Mouse (Mus musculus) adrenal gland, adult 2 months (tissue): Measurements from ENCODE around the gene Cd8b1. TPM values are rescaled to one million over a fixed set of nuclear protein-coding genes. Genes with fewer than 3 reads are reported as not detected.

Source experiments
- DNase-seq: peaks from one replicate; pipeline ENCODE4 v3.0.0; 2021
- polyA plus RNA-seq: library from polyadenylated mRNA; depleted of rRNA; stranded (reverse); fragments of >200 nt; gene quantifications from 2 replicates; pipeline ENCODE4 v1.2.3, GENCODE M21; 2012; rRNA removed
- total RNA-seq, 2 experiments: library from RNA; stranded (reverse); gene quantifications; 2 replicates each; pipeline ENCODE4 v1.2.3; 2021

The Cd8b1 gene
- total and polyA plus RNA-seq, 3 experiments = 0.12 to 0.24 TPM; not detected in 1

GRCm38 (mm10) chr6:71351201-71351600 is 28.6 kb downstream of the Cd8b1 start:
- no peak for DNase-seq

- DNase-seq = no peak
Measured at GRCm38 (mm10) chr6:71352201-71352600, 29.6 kb downstream of the Cd8b1 start.

- DNase-seq = no peak
Measured at GRCm38 (mm10) chr6:71352866-71353427, 30.4 kb downstream of the Cd8b1 start.

DNA sequence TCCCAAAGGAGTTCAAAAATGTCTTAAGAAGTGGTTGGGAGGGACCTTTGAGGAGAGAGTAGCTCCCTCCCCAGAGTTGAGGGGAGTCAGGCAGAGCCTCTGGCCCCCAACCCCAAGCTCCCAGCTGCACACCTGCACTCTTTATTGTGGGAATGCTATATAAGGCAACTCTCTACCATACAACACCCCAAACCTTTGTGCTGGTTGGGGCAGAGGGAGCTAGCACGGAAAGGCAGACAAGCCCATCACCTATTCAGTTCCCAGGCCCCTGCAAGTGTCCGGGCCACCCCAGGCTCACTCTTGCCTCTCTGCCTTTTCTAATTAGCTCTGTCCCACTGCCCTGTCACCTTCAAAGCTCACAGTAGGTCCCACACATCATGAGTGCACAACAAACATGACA is 31.1 kb downstream of the Cd8b1 start:
- no peak for DNase-seq

DNA sequence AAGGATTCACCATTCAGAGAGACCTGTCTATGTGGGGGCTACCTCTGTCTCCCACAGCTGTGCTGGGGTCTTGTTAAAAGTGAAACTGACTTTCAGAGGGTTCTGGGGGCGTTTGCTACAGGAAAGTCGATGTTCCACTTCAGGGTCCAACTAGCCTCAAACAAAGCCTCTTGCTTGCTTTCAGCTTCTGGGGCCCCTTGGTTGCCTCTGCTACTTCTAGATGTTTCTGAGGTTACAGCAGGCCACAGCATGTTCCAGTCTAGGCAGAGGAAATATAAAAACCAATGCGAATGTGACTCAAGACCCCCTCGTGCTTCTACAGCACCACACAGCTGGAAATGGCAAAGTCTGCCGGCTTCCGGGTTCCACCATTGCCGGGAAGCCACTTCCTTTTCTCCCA is 34.9 kb downstream of the Cd8b1 start:
- no peak for DNase-seq

DNA sequence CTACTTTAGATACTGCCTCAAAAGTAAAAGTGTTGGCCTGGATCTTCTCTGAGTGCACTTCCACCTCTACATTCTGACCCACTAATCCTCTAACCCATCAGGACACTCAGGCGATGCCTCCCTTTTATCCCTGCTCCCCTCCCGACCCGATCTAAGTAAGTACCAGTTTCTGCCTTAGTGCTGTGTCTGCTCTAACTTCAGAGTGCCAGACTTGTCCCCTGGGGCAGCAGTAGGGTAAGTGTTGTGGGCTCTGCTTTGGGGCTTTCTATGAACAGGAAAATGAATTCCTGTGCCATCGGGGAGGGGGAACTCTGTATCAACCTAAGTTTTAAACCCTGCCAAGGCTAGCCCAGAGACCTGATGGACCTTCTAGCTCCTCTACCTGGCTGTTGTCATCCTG is 37.6 kb downstream of the Cd8b1 start:
- DNase-seq = no peak

DNA sequence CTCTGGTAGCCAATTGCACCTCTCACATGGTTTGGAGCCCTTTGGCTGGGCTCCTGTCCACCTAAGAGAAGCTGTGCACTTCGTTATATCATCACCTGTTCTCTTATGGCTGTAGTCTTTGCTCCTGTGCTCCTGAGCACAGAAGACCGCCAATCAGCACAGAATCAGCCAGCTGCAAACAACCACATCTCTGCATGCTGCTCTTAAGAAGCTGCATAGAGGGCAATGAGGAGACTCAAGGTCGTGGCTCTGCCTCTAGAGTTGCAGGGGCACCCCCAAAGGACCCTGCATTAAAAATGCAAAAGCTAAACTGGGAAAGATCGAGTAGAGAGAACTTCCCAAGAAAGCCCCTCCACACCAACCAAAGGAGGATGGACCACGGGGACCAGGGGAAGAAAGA is 38.2 kb downstream of the Cd8b1 start:
- no peak for DNase-seq

DNA sequence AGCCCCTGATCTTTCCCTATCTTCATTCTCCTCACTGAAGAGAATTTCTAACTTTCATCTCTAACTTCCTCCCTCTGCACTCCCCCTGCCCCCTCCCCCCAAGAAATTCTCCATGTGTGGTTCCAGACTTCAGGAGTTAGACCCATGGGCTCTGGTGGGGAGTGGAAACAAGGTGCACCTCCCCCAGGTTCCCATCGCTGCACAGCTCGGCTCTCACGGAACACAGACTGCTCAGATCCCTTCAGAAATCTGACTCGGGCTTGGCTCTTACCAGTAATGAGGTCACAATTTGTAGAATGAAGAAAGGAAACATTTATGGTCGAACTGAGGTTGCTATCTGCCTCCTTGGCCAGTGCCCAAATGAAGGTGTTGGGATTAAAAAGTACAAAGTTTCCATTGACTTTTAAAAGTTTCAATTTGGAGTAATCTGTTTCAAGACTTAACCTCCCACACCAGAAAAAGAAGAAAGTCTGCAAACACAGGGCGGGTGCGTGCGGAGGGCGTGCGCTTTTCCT is 38.6 kb downstream of the Cd8b1 start:
- DNase-seq = no peak

- DNase-seq = no peak
Measured at GRCm38 (mm10) chr6:71363995-71364394, 41.4 kb downstream of the Cd8b1 start.

- no peak for DNase-seq
Measured at GRCm38 (mm10) chr6:71369416-71369815, 46.8 kb downstream of the Cd8b1 start.

DNA sequence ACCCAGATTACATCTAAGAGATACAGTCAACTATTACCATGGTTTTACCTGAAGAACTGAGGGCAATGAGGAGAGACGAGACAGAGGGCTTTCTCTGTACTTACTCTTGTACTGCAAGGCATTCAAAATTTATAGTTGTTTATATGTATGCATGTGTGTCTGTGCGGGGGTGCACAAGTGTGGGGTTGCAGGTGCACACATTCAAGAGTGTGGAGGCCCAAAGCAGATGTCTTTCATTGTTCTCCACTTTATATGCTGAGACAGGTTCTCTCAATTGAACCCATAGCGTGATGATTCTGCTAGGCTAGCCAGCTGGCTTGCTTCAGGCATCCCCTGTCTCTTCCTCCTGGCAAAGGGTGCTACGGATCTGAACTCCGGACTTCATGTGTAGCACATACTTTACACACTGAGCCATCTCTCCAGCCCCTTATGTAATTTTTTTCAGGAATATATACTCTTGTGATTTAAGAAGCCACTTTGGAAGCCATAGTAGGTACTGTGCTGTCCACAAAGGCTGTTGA is 48.6 kb downstream of the Cd8b1 start:
- no peak for DNase-seq

DNA sequence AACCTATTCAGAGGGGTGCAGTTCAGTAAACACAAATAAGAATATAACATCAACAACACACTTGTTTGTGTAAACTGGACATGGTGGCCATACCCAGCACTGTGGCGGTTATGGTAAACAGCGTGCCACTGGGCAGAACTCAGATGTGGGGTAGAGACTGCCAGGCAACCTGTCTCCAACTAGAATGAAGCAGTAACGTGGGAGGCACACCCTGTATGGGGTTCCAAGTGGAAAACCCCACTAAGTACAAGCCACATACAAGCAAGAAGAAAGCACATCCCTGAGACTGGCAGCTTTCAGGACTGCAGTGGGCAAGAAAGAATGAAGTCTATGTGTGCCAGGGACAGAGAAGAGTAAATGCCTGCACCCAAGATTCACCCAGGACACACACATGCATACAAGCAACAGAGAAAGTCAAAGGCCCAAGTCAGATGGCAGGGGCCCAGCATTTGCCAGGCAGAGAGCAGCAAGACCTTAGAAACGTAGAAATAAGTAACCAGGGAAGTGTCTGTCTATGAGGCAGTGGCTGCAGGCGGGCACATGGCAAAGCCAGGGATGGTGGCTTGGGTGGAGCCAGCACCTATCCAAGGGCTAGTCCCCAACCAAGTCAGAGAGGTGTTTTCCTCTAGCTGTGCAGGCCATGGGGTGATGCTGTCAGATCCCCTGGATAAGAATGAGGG is 49.6 kb downstream of the Cd8b1 start:
- DNase-seq = no peak

GRCm38 (mm10) chr6:71373249-71373775 is 50.7 kb downstream of the Cd8b1 start, which contains the start of gene Cd8a:
Cd8a (plus strand) TSS chr6:71373427.
- no peak for DNase-seq

- no peak for DNase-seq
Measured at GRCm38 (mm10) chr6:71374311-71374829, 51.8 kb downstream of the Cd8b1 start.

DNA sequence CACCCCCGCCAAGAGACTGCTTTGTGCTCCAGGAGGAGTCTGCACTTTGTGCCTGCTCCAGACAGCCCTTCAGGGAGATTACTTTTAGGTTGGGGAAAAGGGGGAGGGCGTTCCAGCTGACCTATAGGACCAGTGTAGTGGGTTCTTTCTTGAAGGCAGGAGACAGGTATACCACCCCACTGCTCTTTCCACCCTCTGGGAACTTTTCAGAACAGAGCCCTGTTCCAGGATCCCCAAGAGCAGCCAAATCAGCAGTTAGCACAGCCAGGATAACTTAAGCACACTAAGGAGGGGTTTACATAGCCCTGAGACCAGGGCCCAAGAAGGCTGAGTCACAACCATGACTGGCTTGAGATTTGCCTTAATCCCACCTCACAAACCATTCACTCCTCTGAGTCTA is 52.3 kb downstream of the Cd8b1 start:
- DNase-seq = no peak

DNA sequence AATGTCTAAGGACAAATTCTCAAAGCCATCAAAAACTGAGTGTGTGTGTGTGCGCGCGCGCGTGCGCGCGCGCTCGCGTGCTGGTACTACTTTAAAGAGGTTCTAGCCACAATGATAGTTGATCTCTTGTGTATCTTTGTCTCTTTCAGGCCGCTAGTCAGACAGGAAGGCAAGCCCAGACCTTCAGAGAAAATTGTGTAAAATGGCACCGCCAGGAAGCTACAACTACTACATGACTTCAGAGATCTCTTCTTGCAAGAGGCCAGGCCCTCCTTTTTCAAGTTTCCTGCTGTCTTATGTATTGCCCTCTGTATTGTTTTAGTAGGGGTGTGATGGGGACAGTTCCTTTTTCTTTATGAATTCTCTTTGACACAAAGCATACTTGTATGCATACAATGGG is 54.1 kb downstream of the Cd8b1 start:
- DNase-seq = no peak

- no peak for DNase-seq
Measured at GRCm38 (mm10) chr6:71381654-71382053, 59.1 kb downstream of the Cd8b1 start.

Other genes with a start within 250 kb of the Cd8b1 start
- gene Thnsl2, start 178.3 kb upstream of the Cd8b1 start, total RNA-seq = 10 to 100 TPM; 14.9 to 18.5 TPM
- gene Thnsl2, start 178.3 kb upstream of the Cd8b1 start, polyA plus RNA-seq = 22.1 and 24.3 TPM in 2 replicates
- gene Fabp1, start 123.0 kb upstream of the Cd8b1 start, total RNA-seq = 10 to 100 TPM in 1 of 2 experiments, not detected in 1; 15.4 TPM
- gene Fabp1, start 123.0 kb upstream of the Cd8b1 start, polyA plus RNA-seq = not detected in 2 replicates
- 10 to 100 TPM; 75.5 to 82.3 TPM for gene Krcc1, start 51.1 kb upstream of the Cd8b1 start, total RNA-seq
- 3.1 and 3.2 TPM in 2 replicates for gene Krcc1, start 51.1 kb upstream of the Cd8b1 start, polyA plus RNA-seq
- gene Smyd1, start 555 bp upstream of the Cd8b1 start, total RNA-seq = under 1 TPM in 1 of 2 experiments, not detected in 1; 0.41 TPM
- 0.09 TPM in 2 replicates for gene Smyd1, start 555 bp upstream of the Cd8b1 start, polyA plus RNA-seq
- under 1 TPM; 0.09 to 0.38 TPM for gene Cd8a, start 50.6 kb downstream of the Cd8b1 start, total RNA-seq
- gene Cd8a, start 50.6 kb downstream of the Cd8b1 start, polyA plus RNA-seq = 0.17 TPM in 1 of 2 replicates, not detected in the other
- gene Rmnd5a, start 117.8 kb downstream of the Cd8b1 start, total RNA-seq = 10 to 100 TPM; 68.1 to 80.1 TPM
- 18.3 and 20.9 TPM in 2 replicates for gene Rmnd5a, start 117.8 kb downstream of the Cd8b1 start, polyA plus RNA-seq
- 10 to 100 TPM; 28.5 to 40.3 TPM for gene Rnf103, start 171.1 kb downstream of the Cd8b1 start, total RNA-seq
- gene Rnf103, start 171.1 kb downstream of the Cd8b1 start, polyA plus RNA-seq = 37.8 and 49.3 TPM in 2 replicates
- 100 to 1,000 TPM; 141 to 143 TPM for gene Chmp3, start 221.0 kb downstream of the Cd8b1 start, total RNA-seq
- gene Chmp3, start 221.0 kb downstream of the Cd8b1 start, polyA plus RNA-seq = 16.6 and 21.7 TPM in 2 replicates